Mouse (Mus musculus) v-Abl transformed pro-B cells (cell line): ENCODE data around the gene Rabgap1l.

Source experiments
- in situ Hi-C, 2 experiments: fragments of 400-800 bp; cut with MboI; formaldehyde crosslinking; loops; one replicate each; pipeline ENCODE4 v1.15.1; 2025; ENCODE audit not compliant: unreplicated experiment in 2 of 2

Rabgap1l gene

DNA sequence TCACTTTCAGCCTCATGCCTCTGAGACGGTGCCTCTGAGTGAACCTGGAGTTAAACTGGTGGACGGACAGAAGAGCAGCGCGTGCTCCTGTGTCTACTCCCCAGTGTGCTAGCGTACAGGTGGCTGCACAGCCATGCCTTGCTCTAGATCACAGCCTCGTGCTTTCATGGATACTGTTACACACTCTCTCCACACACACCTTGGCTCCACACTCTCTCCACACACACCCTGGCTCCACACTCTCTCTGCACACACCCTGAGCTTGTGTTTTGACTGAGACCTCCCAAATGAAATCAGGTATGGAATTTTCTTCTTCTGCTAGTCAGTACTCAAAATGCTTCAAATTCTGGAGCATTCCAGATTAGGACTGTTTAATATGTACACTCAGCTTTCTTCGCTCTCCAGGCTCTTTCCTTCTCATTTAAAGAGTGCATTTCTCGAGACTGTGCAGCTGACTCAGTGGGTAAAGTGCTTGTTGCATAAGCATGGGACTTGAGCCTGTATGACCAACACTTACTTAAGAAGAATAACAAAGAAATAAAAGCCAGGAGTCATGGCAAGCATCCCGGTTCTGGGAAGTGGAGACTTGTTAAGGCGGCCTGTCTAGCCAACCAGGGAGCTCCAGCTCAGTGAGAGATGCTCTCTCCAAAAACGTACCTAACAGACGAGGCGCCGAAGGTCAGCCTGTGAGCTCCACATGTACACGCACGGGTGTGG is 529.2 kb downstream of the Rabgap1l start:
- in situ Hi-C loops = no loop called here

DNA sequence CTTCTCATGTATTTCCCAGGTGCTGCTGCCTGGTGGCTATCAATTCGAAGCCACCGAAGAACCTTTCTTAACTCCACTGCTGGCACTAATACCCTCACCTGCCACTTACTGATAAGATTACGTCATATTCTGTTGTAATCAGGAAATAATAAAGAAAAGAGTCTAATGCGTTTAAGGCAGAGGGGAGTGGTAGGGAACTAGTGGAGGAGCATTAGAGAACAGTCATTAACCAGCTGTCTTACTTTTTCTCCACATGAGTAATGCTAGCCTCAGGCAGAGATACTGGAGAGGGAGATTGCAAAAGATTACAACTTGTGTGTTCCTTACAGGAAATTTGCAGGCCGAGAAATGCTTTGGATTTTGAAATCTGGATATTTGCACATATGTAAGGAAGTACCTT is 530.0 kb downstream of the Rabgap1l start:
- in situ Hi-C loops = no loop called here

DNA sequence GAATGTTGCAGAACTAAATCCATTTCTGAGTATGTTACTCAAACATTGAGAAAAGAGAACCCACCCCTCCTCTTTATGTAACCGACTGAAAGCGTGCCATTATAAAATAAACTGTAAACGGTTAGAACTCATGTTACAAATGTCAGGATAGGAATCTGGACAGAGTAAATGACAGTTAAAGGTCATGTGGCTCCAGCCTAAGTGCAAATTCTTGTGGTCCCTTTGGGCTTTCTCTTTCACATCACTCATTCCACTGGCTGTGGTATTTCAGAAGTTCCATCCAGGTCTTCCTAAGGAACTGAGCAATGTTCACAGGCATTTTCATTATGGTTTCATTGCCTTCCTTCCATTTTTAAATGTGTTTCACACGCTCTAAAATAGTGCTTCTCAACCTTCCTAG is 530.6 kb downstream of the Rabgap1l start:
- in situ Hi-C loops = no loop called here

DNA sequence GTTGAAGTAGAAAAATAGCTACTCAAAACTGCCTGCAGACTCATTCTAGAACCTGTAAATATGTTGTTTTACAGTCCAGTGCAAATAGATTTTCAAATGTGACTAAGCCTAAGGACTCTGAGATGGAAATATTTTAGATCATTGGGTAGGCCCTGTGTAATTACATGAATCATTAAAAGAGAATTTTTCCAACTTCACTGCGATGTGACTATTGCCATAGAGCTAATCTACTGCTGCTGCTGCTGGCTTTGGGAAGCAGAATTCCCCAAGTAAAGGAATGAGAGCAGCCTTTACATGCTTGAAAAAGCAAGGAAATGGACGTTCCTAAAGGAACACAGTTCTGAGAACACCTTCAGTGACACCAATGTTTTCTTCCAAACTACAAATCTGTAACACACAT is 531.2 kb downstream of the Rabgap1l start:
- in situ Hi-C loops = no loop called here

DNA sequence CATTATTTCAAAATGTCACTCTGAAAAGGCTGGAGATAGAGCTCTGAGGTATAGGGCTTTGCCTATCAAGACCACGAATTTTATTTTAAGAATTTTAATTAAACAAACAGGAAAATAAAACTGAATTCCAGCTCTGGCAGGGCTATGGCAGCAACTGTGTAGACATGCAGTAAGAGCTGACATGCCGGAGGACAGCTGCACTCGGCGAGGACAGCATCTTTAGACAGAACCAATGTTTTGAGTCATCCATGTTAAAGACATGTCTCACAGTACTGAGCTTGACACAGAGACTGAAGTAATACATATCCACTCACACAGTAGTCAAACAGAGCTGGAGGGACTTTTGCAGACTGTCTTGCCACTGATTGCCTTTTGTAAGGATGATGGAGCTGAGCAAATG is 532.4 kb downstream of the Rabgap1l start:
- in situ Hi-C loops = no loop called here

DNA sequence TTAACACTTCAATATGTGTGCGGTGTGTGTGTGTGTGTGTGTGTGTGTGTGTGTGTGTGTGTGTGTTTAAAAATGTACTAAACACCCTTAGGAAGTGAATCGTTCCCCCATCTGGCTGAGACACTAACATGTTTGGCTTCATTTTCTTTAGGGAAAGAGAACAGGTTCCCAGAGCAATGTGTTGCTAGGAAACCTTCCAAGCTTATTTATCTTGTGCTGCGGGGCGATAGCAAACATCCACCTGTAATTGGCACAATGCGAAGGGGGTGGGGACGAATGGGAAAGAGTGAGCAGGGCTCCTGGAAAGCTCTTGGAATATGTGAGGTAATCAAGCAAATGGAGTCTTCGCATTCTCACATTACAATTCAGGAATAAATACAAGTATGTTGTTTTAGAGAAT is 533.1 kb downstream of the Rabgap1l start:
- in situ Hi-C loops = no loop called here

DNA sequence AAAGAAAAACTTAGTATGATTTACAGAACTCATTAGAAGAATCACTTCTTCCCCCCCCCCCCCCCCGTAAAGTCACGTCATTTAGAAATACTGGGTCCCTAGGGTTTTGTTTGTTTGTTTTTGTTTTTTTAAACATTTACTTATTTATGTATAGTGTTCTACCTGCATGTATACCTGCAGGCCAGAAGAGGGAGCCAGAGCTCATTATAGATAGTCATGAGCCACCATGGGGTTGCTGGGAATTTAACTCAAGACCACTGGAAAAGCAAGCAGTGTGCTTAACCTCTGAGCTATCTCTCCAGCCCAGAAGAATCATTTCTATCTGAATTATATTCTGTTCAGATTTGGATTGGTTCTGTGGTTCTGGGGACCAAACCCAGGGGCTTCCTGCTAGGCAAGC is 539.9 kb downstream of the Rabgap1l start:
- in situ Hi-C loops = no loop called here

DNA sequence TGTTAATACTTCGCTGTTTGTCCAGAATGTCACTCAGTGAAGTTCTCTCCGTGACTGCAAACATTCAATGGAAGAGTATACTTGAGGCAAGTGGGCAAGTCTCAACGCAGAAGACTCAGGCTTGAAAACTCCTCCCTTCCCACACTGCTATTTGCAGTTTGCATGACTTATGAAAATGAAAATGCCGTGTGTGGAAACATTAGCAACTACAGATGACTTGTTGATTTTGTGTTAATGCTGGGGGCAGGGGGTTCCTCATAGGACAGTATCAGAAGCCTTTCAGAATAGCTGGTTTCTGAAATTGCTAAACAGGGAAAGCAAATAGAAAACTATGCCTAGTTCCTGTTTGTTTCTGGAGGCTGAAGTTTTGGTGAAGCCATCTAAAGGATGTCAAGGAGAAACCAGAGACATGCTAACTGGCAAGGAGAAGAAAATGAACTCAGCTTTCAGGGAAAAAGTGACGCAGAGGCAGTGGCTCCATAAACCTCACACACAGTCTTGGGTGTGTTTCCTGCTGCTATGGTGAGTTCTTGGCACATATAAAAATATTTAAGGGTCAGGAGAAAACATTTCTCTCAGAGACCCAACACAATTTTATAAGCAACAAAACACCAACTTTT is 541.5 kb downstream of the Rabgap1l start:
- in situ Hi-C loops = no loop called here

DNA sequence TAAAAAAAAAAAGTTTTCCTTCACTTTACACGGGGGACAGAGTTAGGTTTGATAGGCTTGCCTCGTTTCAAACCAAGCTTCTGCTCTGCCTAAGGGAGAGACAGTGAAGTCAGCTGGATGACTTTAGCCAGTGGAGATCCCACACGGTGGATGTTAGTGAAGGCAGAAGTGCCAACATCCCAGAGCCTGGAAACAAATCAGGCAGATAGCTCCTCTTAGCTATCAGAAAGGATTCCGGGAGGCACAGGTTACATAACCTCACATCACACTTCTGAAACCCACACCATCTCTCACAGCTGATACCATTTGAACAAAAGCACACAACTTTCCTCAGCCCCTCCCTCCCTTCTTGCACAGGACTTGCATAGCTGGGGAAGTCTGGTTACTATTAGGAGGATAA is 542.2 kb downstream of the Rabgap1l start:
- in situ Hi-C loops = no loop called here

DNA sequence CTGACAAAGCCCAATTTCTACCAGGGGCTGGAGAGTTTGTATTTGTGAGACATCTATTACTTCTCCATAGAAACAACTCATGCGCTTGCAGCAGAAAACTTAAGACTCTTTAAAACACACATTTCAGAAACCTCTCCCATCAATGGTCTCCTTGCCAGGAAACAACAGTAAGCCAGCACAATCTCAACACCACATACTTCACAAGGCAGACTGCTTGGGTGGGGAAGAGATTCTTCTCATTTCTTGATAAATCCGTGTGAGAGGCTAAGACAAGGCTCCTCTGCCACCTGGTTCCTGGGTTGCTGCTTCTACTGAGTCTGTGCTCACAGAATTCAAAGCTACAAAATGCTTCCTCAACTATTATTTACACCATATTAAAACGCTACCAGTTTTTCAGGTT is 543.2 kb downstream of the Rabgap1l start:
- in situ Hi-C loops = loop anchor here in 1 of 2 experiments (10.0 kb wide), 1 partner anchor 55 kb away; no protein-coding TSS in a partner anchor

DNA sequence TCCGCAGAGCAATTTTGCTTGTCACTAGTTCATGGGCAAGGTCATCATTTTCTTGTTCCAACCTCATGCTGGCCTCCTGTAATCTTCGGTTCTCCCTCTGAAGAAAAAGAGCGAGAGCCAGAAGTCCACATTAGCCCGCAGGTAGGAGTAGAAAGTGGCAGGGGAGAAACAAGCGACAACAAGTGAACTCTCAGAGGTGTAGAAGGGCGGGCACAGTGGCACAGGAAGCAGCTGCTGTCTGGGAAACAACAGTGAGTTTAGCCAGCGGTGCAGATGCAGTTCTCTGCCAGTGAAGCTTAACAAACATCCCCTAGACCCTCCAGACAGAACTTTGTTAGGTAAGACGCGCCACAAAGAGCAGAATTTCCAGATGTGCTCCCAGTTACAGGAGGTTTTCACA is 545.5 kb downstream of the Rabgap1l start:
- in situ Hi-C loops = loop anchor here in 1 of 2 experiments (10.0 kb wide), 1 partner anchor 57 kb away; no protein-coding TSS in a partner anchor

DNA sequence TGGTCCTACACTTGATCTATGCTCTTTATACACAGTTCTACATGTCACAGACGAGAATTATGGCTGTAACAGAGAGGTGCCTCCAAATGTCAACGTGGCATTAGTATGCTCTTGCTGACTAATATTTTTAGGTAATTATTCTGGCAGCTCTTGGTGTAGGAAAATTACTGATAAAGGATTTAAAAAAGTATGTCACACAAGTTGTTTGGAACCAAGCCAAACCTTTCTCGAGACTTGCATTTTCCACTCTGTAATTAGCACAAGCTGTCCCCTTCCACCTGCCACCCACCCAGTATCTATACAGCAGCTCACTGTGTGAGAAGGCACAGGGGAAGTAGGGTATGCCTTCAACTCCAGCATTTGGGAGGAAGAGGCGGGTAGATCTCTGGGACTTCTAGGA is 546.2 kb downstream of the Rabgap1l start:
- in situ Hi-C loops = loop anchor here in 1 of 2 experiments (10.0 kb wide), 1 partner anchor 58 kb away; no protein-coding TSS in a partner anchor

DNA sequence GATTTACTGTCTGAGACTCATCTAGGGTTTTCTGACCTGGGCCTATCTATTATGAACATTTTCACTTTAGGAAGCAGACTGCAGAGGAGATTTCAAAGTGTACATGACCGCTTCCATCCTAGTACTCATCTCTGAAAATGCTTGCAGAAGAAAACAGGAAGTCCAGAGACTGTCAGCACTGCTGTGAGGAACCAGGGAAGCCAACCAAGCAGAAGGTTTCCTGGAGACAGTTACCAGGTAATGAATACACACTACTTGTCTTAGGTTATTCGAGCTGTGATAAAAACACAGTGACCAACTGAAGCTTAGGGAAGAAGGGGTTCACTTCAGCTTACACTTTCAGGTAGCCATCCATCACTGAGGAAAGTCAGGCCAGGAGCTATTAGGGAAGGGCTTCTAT is 547.1 kb downstream of the Rabgap1l start:
- in situ Hi-C loops = loop anchor here in 1 of 2 experiments (10.0 kb wide), 1 partner anchor 59 kb away; no protein-coding TSS in a partner anchor

DNA sequence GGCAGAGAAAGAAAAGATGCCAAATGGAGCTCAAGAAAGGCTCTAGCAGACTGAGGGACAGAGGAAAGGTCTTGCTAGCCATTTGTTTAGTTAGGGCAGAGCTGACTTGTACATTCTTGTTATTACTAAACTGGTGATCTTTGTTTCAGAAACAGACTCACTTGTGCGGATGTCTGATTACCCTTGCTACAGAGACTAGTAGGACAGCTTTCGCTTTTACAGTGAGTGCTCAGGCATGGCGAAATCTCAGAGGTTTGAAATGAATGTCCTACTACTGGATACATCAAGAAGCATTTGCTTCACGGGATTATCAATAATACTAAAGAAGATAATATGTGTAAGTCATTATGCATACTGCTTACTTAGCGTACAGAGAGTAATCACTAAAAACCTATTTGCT is 548.3 kb downstream of the Rabgap1l start:
- in situ Hi-C loops = loop anchor here in 1 of 2 experiments (10.0 kb wide), 1 partner anchor 60 kb away; no protein-coding TSS in a partner anchor

DNA sequence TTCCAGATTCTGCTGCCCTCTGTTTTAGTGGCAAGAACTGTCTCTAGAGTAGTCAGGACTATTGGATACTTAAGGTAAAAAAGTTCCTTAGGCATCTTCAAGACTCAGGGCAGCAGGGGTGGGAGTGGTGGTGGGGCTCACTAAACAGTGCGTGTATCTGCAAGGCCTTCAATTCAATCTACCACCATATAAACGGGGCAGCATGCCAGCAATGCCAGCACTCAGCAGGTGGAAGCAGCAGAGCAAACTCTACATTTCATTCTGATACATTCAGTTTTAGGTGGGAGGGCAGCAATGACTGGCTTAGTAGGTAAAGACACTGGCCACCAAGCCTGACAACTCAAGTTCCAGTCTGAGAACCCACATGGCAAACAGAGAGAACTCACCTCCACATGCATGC is 552.9 kb downstream of the Rabgap1l start:
- in situ Hi-C loops = loop anchor here in 1 of 2 experiments (10.0 kb wide), 1 partner anchor 65 kb away; no protein-coding TSS in a partner anchor

DNA sequence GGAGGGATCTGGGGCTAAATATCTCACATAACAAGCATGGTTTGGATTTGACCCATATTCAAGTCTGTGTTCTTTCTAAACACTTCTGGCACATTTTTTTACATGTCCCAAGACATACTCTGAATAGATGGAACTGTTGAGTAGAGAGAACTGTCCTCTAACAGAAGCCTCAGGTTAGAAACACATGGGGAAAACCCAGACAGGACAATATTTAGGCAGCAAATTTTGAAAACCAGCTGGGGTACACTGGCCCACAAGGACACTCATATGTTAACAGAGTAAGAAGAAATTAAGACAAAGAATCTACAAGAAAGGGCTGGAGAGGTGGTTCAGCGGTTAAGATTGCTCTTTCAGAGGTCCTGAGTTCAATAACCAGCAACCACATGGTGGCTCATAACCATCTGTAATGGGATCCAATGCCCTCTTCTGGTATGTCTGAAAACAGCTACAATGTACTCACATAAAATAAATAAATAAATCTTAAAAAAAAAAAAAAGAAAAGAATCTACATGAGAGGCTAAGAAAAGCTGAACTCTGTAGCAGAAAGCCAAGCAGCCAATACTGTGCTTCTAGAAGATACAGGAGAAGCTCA is 554.1 kb downstream of the Rabgap1l start:
- in situ Hi-C loops = no loop called here

DNA sequence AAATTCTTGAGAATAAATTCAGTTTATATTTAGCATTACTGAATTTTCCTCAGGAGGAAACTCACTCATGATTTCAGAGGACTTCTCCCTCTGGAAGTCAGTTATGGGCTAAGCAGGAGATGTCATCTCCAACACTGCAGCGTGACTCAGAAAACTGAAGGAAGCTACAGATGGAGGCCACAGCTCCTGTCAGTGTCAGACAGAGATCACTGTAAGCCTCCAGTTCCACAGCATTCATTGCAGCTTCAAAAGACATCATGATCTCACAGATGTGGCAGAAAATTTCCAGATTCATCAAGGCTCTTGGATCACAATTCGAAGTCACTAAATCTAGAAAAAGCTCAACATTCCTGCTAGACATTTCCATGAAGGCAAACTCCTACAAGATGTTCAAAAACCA is 555.0 kb downstream of the Rabgap1l start:
- in situ Hi-C loops = no loop called here

DNA sequence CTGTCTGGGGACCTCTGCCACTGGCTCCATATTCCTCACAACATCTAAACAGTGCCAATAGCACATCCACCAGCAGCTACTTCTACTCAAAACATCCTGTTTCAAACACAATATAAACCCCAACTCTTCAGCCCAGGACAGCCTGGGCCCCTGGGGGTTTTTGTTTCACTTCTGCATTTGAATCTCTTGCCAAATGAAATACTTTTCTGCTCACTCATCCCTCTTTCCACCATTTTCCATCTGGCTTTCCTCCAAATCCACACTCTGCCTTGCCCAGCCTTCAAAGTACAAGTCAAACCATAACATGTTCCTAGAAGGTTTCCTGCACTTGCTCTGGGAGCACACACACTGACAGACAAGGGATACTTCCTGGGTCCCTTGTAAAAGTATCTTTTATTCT is 559.1 kb downstream of the Rabgap1l start:
- in situ Hi-C loops = no loop called here

DNA sequence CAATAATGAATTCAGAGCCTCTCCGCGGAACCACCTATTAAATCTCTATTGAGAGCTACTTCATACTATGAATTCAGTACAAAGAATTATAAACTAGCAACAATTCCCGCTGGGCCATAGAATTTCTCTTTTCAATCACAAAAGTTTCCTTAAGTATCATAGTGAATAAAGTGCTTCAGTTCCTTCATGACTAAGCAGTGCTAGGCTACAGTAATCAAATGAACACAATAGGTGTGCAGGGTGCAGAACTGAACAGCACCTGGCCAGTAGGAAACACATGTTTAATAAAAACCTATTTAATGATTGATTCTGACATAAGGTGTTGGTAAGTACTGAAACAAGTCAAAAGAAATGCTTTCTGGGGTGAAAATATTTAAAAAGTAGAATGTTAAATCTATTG is 560.9 kb downstream of the Rabgap1l start:
- in situ Hi-C loops = no loop called here

DNA sequence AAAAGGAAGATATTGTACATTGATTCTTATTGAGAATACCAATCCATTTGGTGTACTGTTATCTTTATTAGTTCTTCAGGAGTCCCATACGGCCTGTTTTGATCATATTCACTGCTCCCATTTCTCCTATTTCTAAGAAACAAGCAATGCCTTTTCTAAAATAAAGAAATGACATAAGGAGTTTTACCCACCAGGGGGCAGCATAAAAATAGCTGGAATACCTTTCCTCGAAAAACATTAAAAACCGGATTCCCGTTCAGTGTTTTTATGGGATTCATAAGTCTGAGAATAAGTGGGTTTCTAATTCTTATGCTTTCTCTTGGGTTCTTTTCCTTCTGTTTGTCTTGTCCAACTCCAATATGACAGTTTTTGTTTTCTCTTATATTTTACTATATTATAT is 562.0 kb downstream of the Rabgap1l start:
- in situ Hi-C loops = no loop called here

DNA sequence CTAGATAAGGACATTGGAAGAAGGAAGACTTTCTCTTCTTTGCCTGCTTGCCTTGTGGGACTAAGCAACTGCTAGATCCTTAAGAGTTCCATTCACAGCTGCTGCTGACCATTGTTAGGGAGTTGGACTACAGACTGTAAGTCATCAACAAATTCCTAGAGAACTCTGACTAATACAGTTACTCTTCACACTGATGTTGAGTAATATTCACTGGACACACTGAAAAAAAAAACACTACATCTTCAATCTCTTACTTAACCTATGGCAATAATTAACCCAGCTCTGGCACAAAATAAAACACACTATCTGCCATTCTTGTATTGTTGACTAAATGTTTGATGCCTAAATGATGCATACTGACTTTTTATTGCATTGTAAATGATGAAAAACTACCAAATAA is 565.2 kb downstream of the Rabgap1l start:
- in situ Hi-C loops = loop anchor here (5.0 to 10.0 kb wide), 3 partner anchors 147 to 727 kb away; no protein-coding TSS in a partner anchor
